Mouse (Mus musculus): ENCODE data around the gene Tsen2. TPM values are rescaled to one million over a fixed set of nuclear protein-coding genes. Genes with fewer than 3 reads are reported as not detected.

Tsen2 gene
- polyA plus RNA-seq, 1 experiment from 2014 or later, result 8.5 TPM

DNA sequence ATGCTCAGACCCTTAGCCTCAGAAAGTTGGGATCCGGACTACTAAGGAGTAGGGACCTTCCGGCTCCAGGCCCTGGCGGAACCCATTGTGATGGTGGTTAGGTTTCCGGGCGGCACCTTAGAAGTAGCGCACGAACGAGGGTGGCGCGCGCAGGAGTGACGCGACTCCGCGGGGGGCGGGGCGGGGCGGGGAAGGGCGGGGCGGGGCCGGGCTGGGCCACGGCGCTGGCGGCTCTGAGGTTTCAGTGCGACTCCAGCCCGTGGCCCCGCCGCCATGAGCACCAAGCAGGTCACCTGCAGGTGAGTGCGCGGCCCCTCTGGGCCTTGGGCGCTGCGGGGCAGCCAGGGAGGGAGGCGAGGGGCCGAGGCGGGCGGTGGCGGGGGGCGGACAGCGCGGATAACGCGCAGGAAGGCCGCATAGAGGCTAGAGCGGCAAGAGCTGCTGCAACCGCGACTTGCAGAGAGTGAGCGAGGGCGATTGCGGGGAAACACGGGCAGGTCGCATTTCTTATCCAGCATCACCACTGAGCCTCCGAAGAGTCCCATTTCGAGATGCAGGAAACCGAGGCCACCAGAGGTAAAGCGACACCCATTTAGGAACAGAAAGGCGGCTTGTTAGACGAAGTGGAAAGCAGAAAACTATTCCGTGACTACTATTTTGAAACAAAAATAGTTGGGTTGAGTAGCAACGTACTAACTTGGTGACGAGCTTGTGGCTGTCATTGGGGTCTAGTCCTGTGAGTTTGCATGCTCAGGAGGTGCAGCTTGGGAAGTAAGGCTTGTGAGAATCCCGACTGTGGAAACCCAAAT, 57.5 kb downstream of the Tsen2 start, which contains the start of gene Mkrn2:
TSS of gene Mkrn2 (plus strand) at position 188 of the 809 bp plus-strand sequence.
- Histone ChIP-seq H3K4me2 (ENCODE audit: low read depth, low read length) (peak within 1 kb of the TSS; percentile 87), H3K4me1 (ENCODE audit: control insufficient read depth, low read depth, low read length) (peaks cover 8% of the 10 kb centered on the region), H3K4me3 (ENCODE audit: low read depth, low read length) (peak within 1 kb of the TSS; percentile 84), H3K9ac (ENCODE audit: low read depth, low read length) (peak within 1 kb of the TSS; percentile 90), H3K27ac (ENCODE audit: low read length) (peak within 1 kb of the TSS; percentile 77), H3K27me3 (ENCODE audit: control insufficient read depth, insufficient read depth, low read depth, low read length) (no peaks in the 10 kb centered on the region), H3K9me3 (replicated peaks; ENCODE audit: control insufficient read depth, low read length) (peaks cover 2% of the 10 kb centered on the region; the same call in 1 of the 2 replicates), H3K36me3 (ENCODE audit: control insufficient read depth, insufficient read depth) (no peaks in the 10 kb centered on the region)
- WGBS (ENCODE audit: insufficient replicate concordance), result under 1% methylated on average over 59 of the region's 61 CpGs
- ATAC-seq (ENCODE audit: low read depth), result peak; percentile 94

DNA sequence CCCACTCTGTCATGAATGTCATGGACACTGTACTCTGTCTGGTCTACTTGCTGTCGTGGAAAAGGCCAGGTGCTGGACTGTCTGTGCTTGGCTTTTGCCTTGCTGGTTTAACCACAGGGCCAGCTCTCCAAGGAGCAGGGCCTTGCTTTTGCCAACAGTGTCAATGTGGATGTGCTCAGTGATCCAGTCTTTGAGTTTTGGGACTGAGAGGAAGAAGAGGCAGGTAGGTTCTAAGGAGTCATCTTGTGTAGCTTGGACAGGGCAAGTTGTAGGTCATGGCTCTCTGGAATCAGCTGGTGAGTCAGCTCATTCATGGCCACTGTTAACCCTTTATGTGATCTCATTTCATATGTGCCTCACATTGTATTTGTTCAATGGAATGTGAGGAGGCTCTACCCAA, 62.0 kb downstream of the Tsen2 start:
- no peak overlapping the region for H3K4me2 ChIP-seq (ENCODE audit: low read depth, low read length)
- peaks cover 4% of the 10 kb centered on the region; the same call in 1 of the 2 replicates for H3K36me3 ChIP-seq (ENCODE audit: control insufficient read depth, insufficient read depth)
- no peak overlapping the region for H3K27ac ChIP-seq (ENCODE audit: low read length)
- H3K27me3 ChIP-seq (ENCODE audit: control insufficient read depth, insufficient read depth, low read depth, low read length), result no peaks in the 10 kb centered on the region
- no peaks in the 10 kb centered on the region for H3K9me3 ChIP-seq (replicated peaks; ENCODE audit: control insufficient read depth, low read length)
- H3K9ac ChIP-seq (ENCODE audit: low read depth, low read length), result no peak overlapping the region
- WGBS (ENCODE audit: insufficient replicate concordance), result 74% methylated on average over 1 of the region's 1 CpGs
- H3K4me1 ChIP-seq (ENCODE audit: control insufficient read depth, low read depth, low read length), result peaks cover 8% of the 10 kb centered on the region
- no peak overlapping the region for H3K4me3 ChIP-seq (ENCODE audit: low read depth, low read length)
- ATAC-seq (ENCODE audit: low read depth), result no peak

DNA sequence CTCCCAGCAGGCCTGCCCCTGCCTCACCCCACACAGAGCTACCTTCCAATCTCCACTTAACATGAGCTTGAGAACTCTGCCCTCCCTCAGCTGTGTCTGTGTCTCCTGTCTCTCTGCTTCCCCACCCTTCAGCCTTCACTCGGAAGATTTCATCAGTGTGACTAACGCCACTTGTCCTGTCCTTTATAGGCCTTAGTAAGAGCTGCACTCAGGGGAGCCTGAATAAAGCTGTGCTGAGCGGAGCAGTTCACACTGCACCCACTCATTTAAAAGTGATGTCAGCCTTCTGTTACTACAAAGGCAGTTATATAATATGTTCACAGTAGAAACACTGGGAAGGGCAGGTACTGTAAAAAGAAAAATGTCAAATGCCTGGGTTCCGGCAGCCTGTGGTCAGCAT, 63.0 kb downstream of the Tsen2 start:
- Histone ChIP-seq H3K4me2 (ENCODE audit: low read depth, low read length) (no peak overlapping the region), H3K4me3 (ENCODE audit: low read depth, low read length) (no peak overlapping the region), H3K27me3 (ENCODE audit: control insufficient read depth, insufficient read depth, low read depth, low read length) (no peaks in the 10 kb centered on the region), H3K27ac (ENCODE audit: low read length) (no peak overlapping the region), H3K4me1 (ENCODE audit: control insufficient read depth, low read depth, low read length) (peaks cover 7% of the 10 kb centered on the region), H3K36me3 (ENCODE audit: control insufficient read depth, insufficient read depth) (peaks cover 4% of the 10 kb centered on the region; the same call in 1 of the 2 replicates), H3K9ac (ENCODE audit: low read depth, low read length) (no peak overlapping the region), H3K9me3 (replicated peaks; ENCODE audit: control insufficient read depth, low read length) (no peaks in the 10 kb centered on the region)
- WGBS (ENCODE audit: insufficient replicate concordance), result 68% methylated on average over 4 of the region's 4 CpGs
- no peak for ATAC-seq (ENCODE audit: low read depth)

DNA sequence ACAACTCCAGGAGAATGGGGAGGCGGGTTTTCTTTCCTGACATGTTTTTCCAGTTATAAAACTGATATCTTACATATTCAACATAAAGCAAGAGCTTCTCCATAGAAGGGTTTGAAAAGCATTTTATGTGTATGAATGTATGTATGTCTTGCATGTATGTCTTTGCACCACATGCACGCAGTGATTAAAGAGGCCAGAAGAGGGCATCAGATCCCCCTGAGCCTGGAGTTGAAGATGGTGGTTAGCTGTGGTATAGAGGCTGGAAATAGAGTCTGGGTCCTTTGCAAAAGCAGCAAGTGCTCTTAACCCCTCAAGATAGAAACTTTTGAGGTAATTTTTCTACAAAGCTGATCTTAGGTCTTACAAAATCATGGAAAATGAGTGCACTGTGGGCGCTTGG, 64.7 kb downstream of the Tsen2 start:
- H3K4me1 ChIP-seq (ENCODE audit: control insufficient read depth, low read depth, low read length), result no peaks in the 10 kb centered on the region
- H3K9ac ChIP-seq (ENCODE audit: low read depth, low read length), result no peak overlapping the region
- H3K27me3 ChIP-seq (ENCODE audit: control insufficient read depth, insufficient read depth, low read depth, low read length), result no peaks in the 10 kb centered on the region
- H3K4me2 ChIP-seq (ENCODE audit: low read depth, low read length), result no peak overlapping the region
- no peak overlapping the region for H3K27ac ChIP-seq (ENCODE audit: low read length)
- H3K4me3 ChIP-seq (ENCODE audit: low read depth, low read length), result no peak overlapping the region
- 67% methylated on average over 3 of the region's 3 CpGs for WGBS (ENCODE audit: insufficient replicate concordance)
- H3K36me3 ChIP-seq (ENCODE audit: control insufficient read depth, insufficient read depth), result peaks cover 4% of the 10 kb centered on the region; the same call in 1 of the 2 replicates
- ATAC-seq (ENCODE audit: low read depth), result no peak
- H3K9me3 ChIP-seq (replicated peaks; ENCODE audit: control insufficient read depth, low read length), result no peaks in the 10 kb centered on the region

DNA sequence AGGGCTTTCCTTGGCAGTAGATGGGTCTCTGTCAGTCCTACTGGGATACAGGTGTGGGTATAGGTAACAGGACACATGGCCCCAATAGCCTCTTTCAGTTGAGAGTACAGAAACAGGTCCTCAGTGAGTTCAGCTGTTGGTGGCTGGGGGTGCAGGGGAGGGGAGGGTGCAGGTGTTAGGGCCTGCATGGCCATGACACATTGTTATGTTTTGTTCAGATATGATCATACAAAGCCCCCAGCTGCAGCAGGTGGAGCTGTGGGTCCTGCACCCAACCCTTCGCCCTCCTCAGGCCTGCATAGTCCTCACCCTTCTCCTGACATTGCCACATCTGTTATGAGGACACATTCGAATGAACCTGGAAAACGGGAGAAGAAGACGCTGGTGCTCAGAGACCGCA, 65.8 kb downstream of the Tsen2 start:
- WGBS (ENCODE audit: insufficient replicate concordance), result 78% methylated on average over 5 of the region's 5 CpGs
- peaks cover 8% of the 10 kb centered on the region for H3K36me3 ChIP-seq (ENCODE audit: control insufficient read depth, insufficient read depth)
- no peak overlapping the region for H3K27ac ChIP-seq (ENCODE audit: low read length)
- no peak overlapping the region for H3K9ac ChIP-seq (ENCODE audit: low read depth, low read length)
- H3K4me2 ChIP-seq (ENCODE audit: low read depth, low read length), result no peak overlapping the region
- ATAC-seq (ENCODE audit: low read depth), result no peak
- no peak overlapping the region for H3K4me3 ChIP-seq (ENCODE audit: low read depth, low read length)
- H3K4me1 ChIP-seq (ENCODE audit: control insufficient read depth, low read depth, low read length), result no peaks in the 10 kb centered on the region
- no peaks in the 10 kb centered on the region for H3K27me3 ChIP-seq (ENCODE audit: control insufficient read depth, insufficient read depth, low read depth, low read length)
- H3K9me3 ChIP-seq (replicated peaks; ENCODE audit: control insufficient read depth, low read length), result no peaks in the 10 kb centered on the region

DNA sequence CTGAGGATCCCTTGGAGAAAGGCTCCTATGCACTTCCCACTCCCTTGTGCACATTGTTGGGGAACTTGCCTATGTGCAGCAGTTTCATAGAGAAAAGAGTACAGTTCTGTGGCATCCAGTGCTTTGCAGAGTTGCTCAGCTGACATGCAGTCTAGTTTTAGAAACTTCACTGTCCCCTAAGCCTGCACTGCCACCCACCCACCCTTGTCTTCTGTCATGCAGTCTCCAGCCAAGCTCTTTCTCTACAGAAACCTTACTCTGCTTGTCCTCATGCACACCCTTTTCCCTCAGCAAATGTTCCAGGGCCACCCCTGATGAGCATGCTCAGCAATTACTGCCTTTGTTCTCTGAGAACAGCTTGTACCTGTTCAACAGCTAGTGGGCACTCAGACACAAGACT, 69.3 kb downstream of the Tsen2 start:
- Histone ChIP-seq H3K27me3 (ENCODE audit: control insufficient read depth, insufficient read depth, low read depth, low read length) (no peaks in the 10 kb centered on the region), H3K36me3 (ENCODE audit: control insufficient read depth, insufficient read depth) (peaks cover 29% of the 10 kb centered on the region), H3K27ac (ENCODE audit: low read length) (no peak overlapping the region), H3K4me1 (ENCODE audit: control insufficient read depth, low read depth, low read length) (no peaks in the 10 kb centered on the region), H3K9ac (ENCODE audit: low read depth, low read length) (no peak overlapping the region), H3K9me3 (replicated peaks; ENCODE audit: control insufficient read depth, low read length) (no peaks in the 10 kb centered on the region), H3K4me2 (ENCODE audit: low read depth, low read length) (no peak overlapping the region), H3K4me3 (ENCODE audit: low read depth, low read length) (no peak overlapping the region)
- ATAC-seq (ENCODE audit: low read depth), result no peak

DNA sequence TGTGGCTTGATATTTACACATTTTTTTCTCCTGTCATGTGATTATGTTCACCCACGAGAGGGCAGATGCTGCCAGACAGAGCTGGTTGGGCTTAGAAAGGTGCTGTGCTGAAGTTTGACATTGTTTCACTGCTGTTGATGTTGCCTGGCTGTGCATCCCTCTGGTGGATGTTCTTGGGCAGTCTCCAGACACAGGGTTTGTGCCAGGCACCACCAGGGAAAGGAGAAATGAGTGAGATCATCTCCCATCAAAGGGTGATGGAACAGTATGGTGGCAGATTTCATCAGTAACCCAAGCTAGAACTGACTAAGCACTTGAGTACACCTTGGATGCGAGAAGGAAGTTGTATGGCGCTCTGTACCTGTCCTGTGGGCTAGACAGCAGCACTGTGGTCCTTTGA, 71.5 kb downstream of the Tsen2 start:
- no peaks in the 10 kb centered on the region for H3K4me1 ChIP-seq (ENCODE audit: control insufficient read depth, low read depth, low read length)
- no peak overlapping the region for H3K4me2 ChIP-seq (ENCODE audit: low read depth, low read length)
- peaks cover 41% of the 10 kb centered on the region for H3K36me3 ChIP-seq (ENCODE audit: control insufficient read depth, insufficient read depth)
- no peak for ATAC-seq (ENCODE audit: low read depth)
- H3K9ac ChIP-seq (ENCODE audit: low read depth, low read length), result no peak overlapping the region
- WGBS (ENCODE audit: insufficient replicate concordance), result 65% methylated on average over 3 of the region's 3 CpGs
- no peak overlapping the region for H3K27ac ChIP-seq (ENCODE audit: low read length)
- no peaks in the 10 kb centered on the region for H3K9me3 ChIP-seq (replicated peaks; ENCODE audit: control insufficient read depth, low read length)
- no peak overlapping the region for H3K4me3 ChIP-seq (ENCODE audit: low read depth, low read length)
- no peaks in the 10 kb centered on the region for H3K27me3 ChIP-seq (ENCODE audit: control insufficient read depth, insufficient read depth, low read depth, low read length)

DNA sequence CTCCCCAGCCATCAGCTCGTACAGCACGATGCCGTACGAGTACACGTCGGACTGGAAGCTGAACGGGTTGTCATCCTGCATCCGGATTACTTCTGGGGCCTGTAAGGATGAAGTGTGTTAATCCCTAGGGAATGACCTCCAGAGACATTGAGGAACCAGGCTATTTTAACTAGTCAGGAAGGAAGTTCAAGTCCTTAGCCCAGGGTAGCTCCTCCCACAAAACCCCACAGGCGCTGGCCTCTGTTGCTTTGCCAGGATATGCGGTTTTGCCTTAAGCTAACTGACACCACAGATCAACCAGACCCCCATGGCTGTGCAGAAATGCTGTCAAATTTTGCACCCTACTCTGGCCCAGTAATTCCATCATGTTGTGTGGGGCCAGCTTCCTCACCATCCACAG, 75.4 kb downstream of the Tsen2 start:
- Histone ChIP-seq H3K27ac (ENCODE audit: low read length) (no peak overlapping the region), H3K9ac (ENCODE audit: low read depth, low read length) (no peak overlapping the region), H3K36me3 (ENCODE audit: control insufficient read depth, insufficient read depth) (peaks cover 65% of the 10 kb centered on the region), H3K4me3 (ENCODE audit: low read depth, low read length) (no peak overlapping the region), H3K9me3 (replicated peaks; ENCODE audit: control insufficient read depth, low read length) (no peaks in the 10 kb centered on the region), H3K4me2 (ENCODE audit: low read depth, low read length) (no peak overlapping the region), H3K4me1 (ENCODE audit: control insufficient read depth, low read depth, low read length) (no peaks in the 10 kb centered on the region), H3K27me3 (ENCODE audit: control insufficient read depth, insufficient read depth, low read depth, low read length) (no peaks in the 10 kb centered on the region)
- WGBS (ENCODE audit: insufficient replicate concordance), result 63% methylated on average over 10 of the region's 10 CpGs
- 0 out of 2 replicates have a peak, but pooled peaks have one; percentile 24 for ATAC-seq (ENCODE audit: low read depth)

DNA sequence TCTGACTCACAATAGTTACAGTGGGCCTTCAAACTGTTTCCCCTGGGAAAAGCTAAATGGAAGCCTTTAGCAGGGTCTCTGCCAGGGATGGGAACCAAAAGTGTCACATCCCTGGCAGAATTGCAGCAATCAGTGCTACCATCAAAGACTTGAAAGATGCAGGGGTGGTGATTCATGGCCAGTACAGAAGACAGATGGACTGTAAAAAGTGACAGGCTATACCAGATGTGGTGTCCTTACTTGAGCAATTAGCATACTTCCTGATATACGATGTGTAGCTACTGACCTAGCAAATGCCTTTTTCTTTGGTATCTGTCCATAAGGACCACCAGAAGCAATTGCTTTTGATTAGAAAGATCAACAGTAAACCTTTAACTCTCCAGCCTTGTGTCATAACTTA, 76.5 kb downstream of the Tsen2 start:
- WGBS (ENCODE audit: insufficient replicate concordance), result 51% methylated on average over 1 of the region's 1 CpGs
- Histone ChIP-seq H3K27me3 (ENCODE audit: control insufficient read depth, insufficient read depth, low read depth, low read length) (no peaks in the 10 kb centered on the region), H3K27ac (ENCODE audit: low read length) (no peak overlapping the region), H3K4me3 (ENCODE audit: low read depth, low read length) (no peak overlapping the region), H3K9ac (ENCODE audit: low read depth, low read length) (no peak overlapping the region), H3K36me3 (ENCODE audit: control insufficient read depth, insufficient read depth) (peaks cover 66% of the 10 kb centered on the region), H3K9me3 (replicated peaks; ENCODE audit: control insufficient read depth, low read length) (no peaks in the 10 kb centered on the region), H3K4me2 (ENCODE audit: low read depth, low read length) (no peak overlapping the region), H3K4me1 (ENCODE audit: control insufficient read depth, low read depth, low read length) (no peaks in the 10 kb centered on the region)
- ATAC-seq (ENCODE audit: low read depth), result no peak

All from liver, embryonic 16.5 days (tissue).